Mouse (Mus musculus): ENCODE data around the gene Mepce.

- TF ChIP-seq CTCF (conservative IDR thresholded peaks at IDR 0.05; ENCODE audit: low read length) (no peak), NANOG (IDR thresholded peaks at IDR 0.05; ENCODE audit: borderline replicate concordance, low read length) (no peak), POU5F1 (IDR thresholded peaks at IDR 0.05; ENCODE audit: borderline replicate concordance, low read length) (no peak)
These were observed 4.5 kb downstream of the Mepce start for GRCm38 (mm10) chr5:137782776-137783522.
